Mouse (Mus musculus): ENCODE results near the gene Olfr1138.

DNA sequence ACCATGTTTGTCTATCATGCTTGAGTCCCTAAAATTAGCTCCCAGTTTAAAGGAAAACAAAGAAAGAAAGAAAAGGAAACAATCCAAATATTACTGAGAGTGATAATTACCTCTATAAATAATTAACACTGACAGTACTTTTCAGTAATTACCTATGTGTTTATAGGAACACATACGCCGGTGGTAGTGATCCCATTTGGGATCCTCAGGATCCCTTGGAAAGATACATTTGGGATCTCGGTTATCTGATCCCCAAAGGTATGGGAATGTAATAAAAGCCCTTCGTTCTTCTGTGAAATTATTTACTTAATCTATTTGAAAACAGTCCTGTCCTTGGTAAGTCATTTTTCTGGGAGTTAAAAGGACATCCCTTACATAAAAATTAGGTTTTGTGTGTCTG, 39.4 kb upstream of the Olfr1138 start, which contains the start of gene Olfr152:
- TF ChIP-seq CTCF (IDR thresholded peaks at IDR 0.05; ENCODE audit: borderline replicate concordance, control insufficient read depth, extremely low read depth, insufficient read depth, low read length, poor library complexity), result no peak
- no peak for TF ChIP-seq POLR2A (IDR thresholded peaks at IDR 0.05; ENCODE audit: control insufficient read depth, extremely low read depth, insufficient read depth, low read length, poor library complexity)
